11 mouse cellular contexts compared by ENCODE assay signal in the genomic region with DNA sequence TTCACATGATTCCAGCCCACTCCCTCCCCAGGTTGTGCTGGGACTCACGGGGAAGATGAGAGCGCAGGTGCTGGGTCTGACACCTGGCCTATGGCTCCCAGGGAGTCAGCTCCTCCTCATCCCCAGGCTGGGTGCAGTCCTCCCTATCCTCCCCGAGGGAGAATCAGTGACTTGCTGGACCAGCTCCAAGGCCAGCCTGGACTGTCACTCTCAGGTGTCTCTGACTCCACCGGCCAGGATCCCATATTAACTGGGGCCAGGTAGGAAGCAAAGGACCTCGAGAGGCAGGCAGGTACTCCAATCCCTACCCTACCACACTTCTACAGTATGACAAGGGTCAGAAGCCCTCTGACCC. TPM values are rescaled to one million over a fixed set of nuclear protein-coding genes. Genes with fewer than 3 reads are reported as not detected.
DNase-seq lines count a peak whose midpoint lies in the region; ATAC-seq and TF ChIP-seq lines count a peak whose summit lies in the region.
"Had no signal": no experiment of that assay in that cellular context is flagged by ENCODE, and none has a peak within 500 bp of the region (broad histone marks: within the 10 kb centered on the region; RNA-seq: fewer than 3 reads in every experiment).

No protein-coding gene starts in this region.

- H3K9me3 ChIP-seq in neural tube, embryonic 12.5 days: no peaks in the 10 kb centered on the region
- no peaks in the 10 kb centered on the region for H3K9me3 ChIP-seq in forebrain, embryonic 16.5 days (ENCODE audit: control insufficient read depth, low read length)
- no peaks in the 10 kb centered on the region for H3K9me3 ChIP-seq in midbrain, embryonic 12.5 days
- H3K9me3 ChIP-seq: intestine, embryonic 15.5 days; liver, embryonic 12.5 days had no signal

- DNase-seq in neural tube, embryonic 10.5 days (ENCODE audit: extremely low spot score, low spot score): no peak
- DNase-seq in embryo, embryonic 10 days (ENCODE audit: low spot score): no peak
- no peak for DNase-seq in lung, adult 2 months
- DNase-seq in kidney, adult 2 months: no peak
- DNase-seq: adrenal gland, adult 8-10 months had no signal

- H3K27ac ChIP-seq in neural tube, embryonic 12.5 days: no peak overlapping the region
- peak overlapping the region; percentile 95 for H3K27ac ChIP-seq in forebrain, embryonic 16.5 days (ENCODE audit: low read length)
- H3K27ac ChIP-seq in midbrain, embryonic 12.5 days (replicated peaks): peak overlapping the region; percentile 75
- no peak overlapping the region for H3K27ac ChIP-seq in kidney, adult 2 months (ENCODE audit: insufficient read depth, low read depth, low read length)
- H3K27ac ChIP-seq: intestine, embryonic 15.5 days; liver, embryonic 12.5 days had no signal

- peaks cover 52% of the 10 kb centered on the region for H3K27me3 ChIP-seq in neural tube, embryonic 12.5 days (replicated peaks)
- H3K27me3 ChIP-seq in forebrain, embryonic 16.5 days (replicated peaks; ENCODE audit: control insufficient read depth, insufficient read depth, low read length): no peaks in the 10 kb centered on the region
- peaks cover 49% of the 10 kb centered on the region for H3K27me3 ChIP-seq in midbrain, embryonic 12.5 days
- no peaks in the 10 kb centered on the region for H3K27me3 ChIP-seq in kidney, adult 2 months (replicated peaks; ENCODE audit: control insufficient read depth, insufficient read depth, low read length)
- H3K27me3 ChIP-seq: intestine, embryonic 15.5 days had no signal

- TF ChIP-seq POLR2A in lung, adult 2 months (IDR thresholded peaks at IDR 0.05; ENCODE audit: borderline replicate concordance, extremely low read depth, low read depth, low read length): no peak
- no peak for TF ChIP-seq POLR2A in kidney, adult 2 months (IDR thresholded peaks at IDR 0.05; ENCODE audit: low read depth, low read length)

- no peak overlapping the region for H3K4me3 ChIP-seq in neural tube, embryonic 12.5 days
- H3K4me3 ChIP-seq in forebrain, embryonic 16.5 days (replicated peaks; ENCODE audit: low read length): no peak overlapping the region
- H3K4me3 ChIP-seq in midbrain, embryonic 12.5 days: no peak overlapping the region
- H3K4me3 ChIP-seq in lung, adult 2 months (replicated peaks; ENCODE audit: extremely low read depth, low read depth, low read length): no peak overlapping the region
- H3K4me3 ChIP-seq in kidney, adult 2 months (ENCODE audit: insufficient read depth, low read depth, low read length): no peak overlapping the region
- H3K4me3 ChIP-seq: intestine, embryonic 15.5 days; liver, embryonic 12.5 days had no signal

- WGBS in neural tube, embryonic 12.5 days: 52% methylated on average over 5 of the region's 5 CpGs
- 21% methylated on average over 5 of the region's 5 CpGs for WGBS in forebrain, embryonic 16.5 days
- WGBS in midbrain, embryonic 12.5 days: 51% methylated on average over 5 of the region's 5 CpGs
- WGBS in lung, adult 2 months: 54% methylated on average over 5 of the region's 5 CpGs
- WGBS in kidney, adult 2 months: 44% methylated on average over 5 of the region's 5 CpGs

- peaks cover 8% of the 10 kb centered on the region; the same call in 1 of the 2 replicates for H3K36me3 ChIP-seq in neural tube, embryonic 12.5 days
- peaks cover 8% of the 10 kb centered on the region; the same call in 1 of the 2 replicates for H3K36me3 ChIP-seq in forebrain, embryonic 16.5 days (ENCODE audit: control insufficient read depth, insufficient read depth)
- no peaks in the 10 kb centered on the region for H3K36me3 ChIP-seq in midbrain, embryonic 12.5 days
- no peaks in the 10 kb centered on the region for H3K36me3 ChIP-seq in kidney, adult 2 months (ENCODE audit: control insufficient read depth, insufficient read depth, low read length)
- H3K36me3 ChIP-seq: intestine, embryonic 15.5 days; liver, embryonic 12.5 days had no signal

- no peak for TF ChIP-seq CTCF in lung, adult 2 months (IDR thresholded peaks at IDR 0.05; ENCODE audit: insufficient read depth, low read length)
- TF ChIP-seq CTCF in kidney, adult 2 months (conservative IDR thresholded peaks at IDR 0.05; ENCODE audit: insufficient read depth, insufficient read length, low read depth, low read length): no peak

- peak overlapping the region; percentile 40; the same call in 1 of the 2 replicates for H3K4me2 ChIP-seq in neural tube, embryonic 12.5 days (replicated peaks)
- H3K4me2 ChIP-seq in forebrain, embryonic 16.5 days (ENCODE audit: low read length): peak overlapping the region; percentile 41
- peak overlapping the region; percentile 29 for H3K4me2 ChIP-seq in midbrain, embryonic 12.5 days (replicated peaks)
- H3K4me2 ChIP-seq: intestine, embryonic 15.5 days; liver, embryonic 12.5 days had no signal

- peaks cover 24% of the 10 kb centered on the region for H3K4me1 ChIP-seq in neural tube, embryonic 12.5 days
- peaks cover 29% of the 10 kb centered on the region for H3K4me1 ChIP-seq in forebrain, embryonic 16.5 days (replicated peaks; ENCODE audit: control insufficient read depth, insufficient read depth, low read length)
- peaks cover 27% of the 10 kb centered on the region for H3K4me1 ChIP-seq in midbrain, embryonic 12.5 days
- no peaks in the 10 kb centered on the region for H3K4me1 ChIP-seq in lung, adult 2 months (ENCODE audit: control insufficient read depth, insufficient read depth, low read length)
- peaks cover 3% of the 10 kb centered on the region; the same call in 1 of the 2 replicates for H3K4me1 ChIP-seq in kidney, adult 2 months (ENCODE audit: control insufficient read depth, insufficient read depth, low read length)
- H3K4me1 ChIP-seq: intestine, embryonic 15.5 days had no signal

- peak; percentile 34; the same call in 1 of the 2 replicates for ATAC-seq in neural tube, embryonic 12.5 days (ENCODE audit: low FRiP score, low read depth)
- no peak for ATAC-seq in forebrain, embryonic 16.5 days
- ATAC-seq in midbrain, embryonic 12.5 days (ENCODE audit: low FRiP score, low read depth): no peak
- ATAC-seq: intestine, embryonic 15.5 days; liver, embryonic 12.5 days had no signal

- H3K9ac ChIP-seq in neural tube, embryonic 12.5 days: no peak overlapping the region
- peak overlapping the region; percentile 33; the same call in 1 of the 2 replicates for H3K9ac ChIP-seq in forebrain, embryonic 16.5 days (replicated peaks; ENCODE audit: low read depth, low read length)
- H3K9ac ChIP-seq in midbrain, embryonic 12.5 days (replicated peaks): 0 out of 2 replicates have a peak overlapping the region, but pooled peaks have one; percentile 52
- H3K9ac ChIP-seq: intestine, embryonic 15.5 days; liver, embryonic 12.5 days had no signal

RNA-seq across cellular contexts. Expression of a gene that starts 16.5 kb away (rescaled TPM):
- polyA plus RNA-seq in neural tube, embryonic 12.5 days (2016; fragmentation: Nextera tagmentation; extraction: Ambion mirVana): 29.5 and 29.7 TPM in 2 replicates
- polyA plus RNA-seq in forebrain, embryonic 16.5 days (2015; fragmentation: Nextera tagmentation; extraction: Ambion mirVana): 20.6 and 23.0 TPM in 2 replicates
- polyA plus RNA-seq in midbrain, embryonic 12.5 days (2016; fragmentation: Nextera tagmentation; extraction: Ambion mirVana): 30.8 and 31.0 TPM in 2 replicates
- 50.4 and 55.3 TPM in 2 replicates for polyA plus RNA-seq in lung, adult 2 months (2012; rRNA removed)
- polyA plus RNA-seq in kidney, adult 2 months (2012; rRNA removed): 33.0 and 35.7 TPM in 2 replicates

RNA-seq across cellular contexts. Expression of a gene that starts 35.4 kb away (rescaled TPM):
- polyA plus RNA-seq in neural tube, embryonic 12.5 days (2016; fragmentation: Nextera tagmentation; extraction: Ambion mirVana): 48.5 and 51.4 TPM in 2 replicates
- polyA plus RNA-seq in forebrain, embryonic 16.5 days (2015; fragmentation: Nextera tagmentation; extraction: Ambion mirVana): 257 and 284 TPM in 2 replicates
- polyA plus RNA-seq in midbrain, embryonic 12.5 days (2016; fragmentation: Nextera tagmentation; extraction: Ambion mirVana): 39.5 and 40.3 TPM in 2 replicates
- 0.12 and 0.19 TPM in 2 replicates for polyA plus RNA-seq in lung, adult 2 months (2012; rRNA removed)
- 0.12 and 0.27 TPM in 2 replicates for polyA plus RNA-seq in kidney, adult 2 months (2012; rRNA removed)
- polyA plus RNA-seq: heart, postnatal 0 days had no signal

Comparison
In these comparisons a context has a peak if more than half of its experiments do, and no peak if none do; other contexts are left out.
1. H3K27ac ChIP-seq: peak in forebrain, embryonic 16.5 days (single experiment) and midbrain, embryonic 12.5 days (single experiment); none in neural tube, embryonic 12.5 days (single experiment) and kidney, adult 2 months (single experiment).
2. RNA of a gene that starts 35.4 kb away (polyA plus RNA-seq): 257 to 284 TPM in forebrain, embryonic 16.5 days, 48.5 to 51.4 TPM in neural tube, embryonic 12.5 days and 39.5 to 40.3 TPM in midbrain, embryonic 12.5 days; 0.12 to 0.27 TPM in kidney, adult 2 months and 0.12 to 0.19 TPM in lung, adult 2 months; every median in the first group is over 10 times any median in the second.
3. Peak in every context shown above with its lines, with median percentiles within 50 percentile points of each other: H3K4me2 ChIP-seq.